Mouse (Mus musculus): Measurements from ENCODE around the gene Gtpbp3. TPM values are rescaled to one million over a fixed set of nuclear protein-coding genes. Genes with fewer than 3 reads are reported as not detected.

Gtpbp3 gene
- total and polyA plus RNA-seq, 3 experiments, result 17.4 to 26.7 (median 20.7) TPM

DNA sequence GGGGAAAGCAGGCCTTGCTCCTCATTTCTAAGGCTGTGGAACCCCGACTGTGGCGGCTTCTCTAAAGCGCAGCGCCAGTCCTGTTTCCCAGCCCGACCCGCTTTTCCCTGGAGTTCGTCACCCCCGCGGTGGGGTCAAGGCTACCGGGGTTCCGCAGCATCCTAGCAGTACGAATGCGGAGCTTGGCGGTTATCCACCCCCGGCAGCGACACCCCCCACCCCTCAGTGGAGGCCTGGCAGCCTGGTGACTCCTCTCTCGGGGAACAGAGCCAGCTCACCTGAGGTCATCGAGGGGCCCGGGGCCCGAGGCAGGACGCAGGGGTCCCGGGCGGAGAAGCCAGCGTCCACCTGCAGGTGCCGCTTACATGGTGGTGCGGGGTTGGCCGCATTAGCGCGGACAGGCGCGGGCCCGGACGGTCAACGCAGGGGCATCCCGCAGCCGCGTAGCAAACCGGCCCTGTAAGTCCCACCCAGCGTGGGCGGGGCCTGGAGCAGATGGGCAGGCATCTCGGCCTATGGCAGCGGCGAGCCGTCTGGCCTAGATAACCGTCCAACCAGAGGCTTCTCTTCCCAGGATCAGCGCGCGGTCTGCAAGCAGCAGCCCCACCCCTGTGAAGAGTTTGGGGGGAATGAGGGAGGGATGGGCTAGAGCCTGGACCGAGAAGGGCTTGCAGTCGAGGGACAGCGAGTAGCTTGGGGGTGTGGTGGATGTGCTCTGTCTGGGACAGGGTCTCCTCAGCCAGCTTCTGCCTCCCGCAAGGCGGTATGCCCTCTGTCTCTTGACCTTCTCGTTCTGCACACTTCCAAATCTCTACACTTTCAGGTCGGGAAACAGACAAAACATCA is 24.5 kb upstream of the Gtpbp3 start, which contains the start of gene Abhd8:
TSS of gene Abhd8 (minus strand) at position 468 of the 846 bp plus-strand sequence.
- Histone ChIP-seq H3K9ac (ENCODE audit: insufficient read depth, low read depth) (peak within 1 kb of the TSS; percentile 51), H3K4me1 (ENCODE audit: control insufficient read depth in 1 of 2, insufficient read depth in 2 of 2) (peaks cover 16 to 37% of the 10 kb centered on the region in 2 experiments), H3K27ac (ENCODE audit: insufficient read depth, low read depth) (no peak within 1 kb of the TSS), H3K36me3 (replicated peaks in 1 of 2; ENCODE audit: control insufficient read depth in 1 of 2, insufficient read depth in 1 of 2, low read length in 1 of 2) (peaks cover 10 to 34% of the 10 kb centered on the region in 2 experiments), H3K79me2 (replicated peaks; ENCODE audit: control insufficient read depth, extremely low read depth, insufficient read depth, poor library complexity, severe bottlenecking) (no peaks in the 10 kb centered on the region), H3K4me2 (ENCODE audit: insufficient read depth, low read depth, poor library complexity, severe bottlenecking) (peak within 1 kb of the TSS; percentile 52), H3K4me3 (replicated peaks in 1 of 3; ENCODE audit: low read depth in 2 of 3, low read length in 2 of 3, poor library complexity in 1 of 3) (peak within 1 kb of the TSS; percentile 60 to 86 (median 65)), H3K27me3 (replicated peaks) (no peaks in the 10 kb centered on the region), H3K9me3 (replicated peaks; ENCODE audit: low read length) (peaks cover 8% of the 10 kb centered on the region)
- TF ChIP-seq JUND (conservative IDR thresholded peaks at IDR 0.05; ENCODE audit: low read depth, low read length), result no peak
- peak; percentile 51; the same call in 1 of the 2 replicates for TF ChIP-seq TCF12 (IDR thresholded peaks at IDR 0.05; ENCODE audit: low read depth, low read length)
- no peak for TF ChIP-seq MXI1 (IDR thresholded peaks at IDR 0.05; ENCODE audit: low read depth, low read length)
- no peak for TF ChIP-seq RAD21 (IDR thresholded peaks at IDR 0.05; ENCODE audit: low read depth, low read length)
- TF ChIP-seq USF2 (conservative IDR thresholded peaks at IDR 0.05; ENCODE audit: low read depth, low read length), result no peak
- peak; percentile 57; the same call in 1 of the 2 replicates for TF ChIP-seq POLR2A (IDR thresholded peaks at IDR 0.05; ENCODE audit: low read depth, low read length)
- TF ChIP-seq SIN3A (IDR thresholded peaks at IDR 0.05; ENCODE audit: low read length), result no peak; the same call in 1 of the 2 replicates
- TF ChIP-seq RCOR1 (conservative IDR thresholded peaks at IDR 0.05; ENCODE audit: low read depth, low read length), result no peak
- TF ChIP-seq HCFC1 (IDR thresholded peaks at IDR 0.05; ENCODE audit: low read depth, low read length), result peak; percentile 53
- no peak for TF ChIP-seq MAFK (IDR thresholded peaks at IDR 0.05; ENCODE audit: insufficient replicate concordance, low read length)
- no peak for TF ChIP-seq ELF1 (IDR thresholded peaks at IDR 0.05; ENCODE audit: low read depth, low read length)
- TF ChIP-seq KAT2A (IDR thresholded peaks at IDR 0.05; ENCODE audit: insufficient replicate concordance, low read length), result 0 out of 2 replicates have a peak, but pooled peaks have one; percentile 29
- no peak for TF ChIP-seq ZKSCAN1 (IDR thresholded peaks at IDR 0.05; ENCODE audit: borderline replicate concordance, low read depth, low read length)
- TF ChIP-seq USF1 (IDR thresholded peaks at IDR 0.05; ENCODE audit: low read depth, low read length), result no peak
- TF ChIP-seq MAZ (IDR thresholded peaks at IDR 0.05; ENCODE audit: low read depth, low read length), result peak; percentile 20; the same call in 1 of the 2 replicates
- TF ChIP-seq ZNF384 (IDR thresholded peaks at IDR 0.05; ENCODE audit: low read depth, low read length), result no peak
- peak; percentile 62 for TF ChIP-seq ZMIZ1 (IDR thresholded peaks at IDR 0.05; ENCODE audit: low read depth, low read length)
- TF ChIP-seq NRF1 (IDR thresholded peaks at IDR 0.05; ENCODE audit: low read depth, low read length), result peak; percentile 58; the same call in 1 of the 2 replicates
- TF ChIP-seq BHLHE40 (IDR thresholded peaks at IDR 0.05; ENCODE audit: low read depth, low read length), result no peak
- peak; percentile 41 for TF ChIP-seq NELFE (IDR thresholded peaks at IDR 0.05; ENCODE audit: low read depth, low read length)
- peak; percentile 73; the same call in 1 of the 2 replicates for TF ChIP-seq CHD2 (IDR thresholded peaks at IDR 0.05; ENCODE audit: low read length)
- no peak for TF ChIP-seq ZC3H11A (IDR thresholded peaks at IDR 0.05; ENCODE audit: low read depth, low read length)
- no peak for TF ChIP-seq ETS1 (conservative IDR thresholded peaks at IDR 0.05; ENCODE audit: low read depth, low read length)
- dilution Hi-C loops (cut with MboI; ENCODE audit: extremely low pct_ligation_motif_present, extremely low pct_unique_long_range_greater_than_20kb, low sequenced_read_pairs) (no loop called here), in situ Hi-C loops (cut with MboI; ENCODE audit: low pct_ligation_motif_present, low pct_unique_long_range_greater_than_20kb, low sequenced_read_pairs) (no loop called here)
- peak; percentile 81 for DNase-seq (ENCODE audit: extremely low read depth)
